Mouse (Mus musculus): Measurements from ENCODE around the gene Kcnn3. TPM values are rescaled to one million over a fixed set of nuclear protein-coding genes. Genes with fewer than 3 reads are reported as not detected.
A peak's percentile ranks its signal among the peaks of the same experiment; 100 is the strongest.

Gene Kcnn3
- polyA plus RNA-seq, 1 experiment from 2014 or later = 9.9 TPM

GRCm38 (mm10) chr3:89647268-89647874 lies 127.4 kb downstream of the Kcnn3 start:
- H3K27ac ChIP-seq (ENCODE audit: low read depth, low read length) = peak overlapping the region; percentile 80
- 28% methylated on average over 6 of the region's 6 CpGs for WGBS
- no peak overlapping the region for H3K4me2 ChIP-seq (ENCODE audit: low read depth, low read length)
- H3K27me3 ChIP-seq (ENCODE audit: control insufficient read depth, insufficient read depth, low read length) = 0 out of 2 replicates have a peak, but pooled peaks cover 3% of the 10 kb centered on the region
- peak; percentile 63 for ATAC-seq (ENCODE audit: low read depth)
- H3K4me3 ChIP-seq (ENCODE audit: low read depth, low read length) = no peak overlapping the region
- no peak overlapping the region for H3K9ac ChIP-seq (replicated peaks; ENCODE audit: low read depth, low read length)
- H3K9me3 ChIP-seq (ENCODE audit: control insufficient read depth, low read length) = no peaks in the 10 kb centered on the region
- peaks cover 24% of the 10 kb centered on the region for H3K4me1 ChIP-seq (ENCODE audit: control insufficient read depth, insufficient read depth, low read length)
- no peaks in the 10 kb centered on the region for H3K36me3 ChIP-seq (ENCODE audit: control insufficient read depth, insufficient read depth, low read length)

GRCm38 (mm10) chr3:89649890-89650289 lies 129.9 kb downstream of the Kcnn3 start:
- H3K9ac ChIP-seq (replicated peaks; ENCODE audit: low read depth, low read length) = no peak overlapping the region
- H3K27ac ChIP-seq (ENCODE audit: low read depth, low read length) = no peak overlapping the region
- peaks cover 45% of the 10 kb centered on the region for H3K4me1 ChIP-seq (ENCODE audit: control insufficient read depth, insufficient read depth, low read length)
- H3K27me3 ChIP-seq (ENCODE audit: control insufficient read depth, insufficient read depth, low read length) = no peaks in the 10 kb centered on the region
- H3K4me2 ChIP-seq (ENCODE audit: low read depth, low read length) = no peak overlapping the region
- no peak overlapping the region for H3K4me3 ChIP-seq (ENCODE audit: low read depth, low read length)
- no peaks in the 10 kb centered on the region for H3K36me3 ChIP-seq (ENCODE audit: control insufficient read depth, insufficient read depth, low read length)
- no peaks in the 10 kb centered on the region for H3K9me3 ChIP-seq (ENCODE audit: control insufficient read depth, low read length)
- 68% methylated on average over 7 of the region's 7 CpGs for WGBS
- ATAC-seq (ENCODE audit: low read depth) = no peak

GRCm38 (mm10) chr3:89653231-89653954 lies 133.4 kb downstream of the Kcnn3 start:
- H3K4me2 ChIP-seq (ENCODE audit: low read depth, low read length) = no peak overlapping the region
- H3K36me3 ChIP-seq (ENCODE audit: control insufficient read depth, insufficient read depth, low read length) = no peaks in the 10 kb centered on the region
- 19% methylated on average over 12 of the region's 12 CpGs for WGBS
- no peak overlapping the region for H3K4me3 ChIP-seq (ENCODE audit: low read depth, low read length)
- peak overlapping the region; percentile 69 for H3K27ac ChIP-seq (ENCODE audit: low read depth, low read length)
- peaks cover 27% of the 10 kb centered on the region; the same call in 1 of the 2 replicates for H3K4me1 ChIP-seq (ENCODE audit: control insufficient read depth, insufficient read depth, low read length)
- H3K9ac ChIP-seq (replicated peaks; ENCODE audit: low read depth, low read length) = no peak overlapping the region
- no peaks in the 10 kb centered on the region for H3K9me3 ChIP-seq (ENCODE audit: control insufficient read depth, low read length)
- peak; percentile 68 for ATAC-seq (ENCODE audit: low read depth)
- H3K27me3 ChIP-seq (ENCODE audit: control insufficient read depth, insufficient read depth, low read length) = no peaks in the 10 kb centered on the region

GRCm38 (mm10) chr3:89657092-89657491 lies 137.1 kb downstream of the Kcnn3 start:
- no peaks in the 10 kb centered on the region for H3K9me3 ChIP-seq (ENCODE audit: control insufficient read depth, low read length)
- H3K4me1 ChIP-seq (ENCODE audit: control insufficient read depth, insufficient read depth, low read length) = peaks cover 30% of the 10 kb centered on the region; the same call in 1 of the 2 replicates
- H3K4me3 ChIP-seq (ENCODE audit: low read depth, low read length) = no peak overlapping the region
- no peak overlapping the region for H3K27ac ChIP-seq (ENCODE audit: low read depth, low read length)
- no peaks in the 10 kb centered on the region for H3K27me3 ChIP-seq (ENCODE audit: control insufficient read depth, insufficient read depth, low read length)
- no peaks in the 10 kb centered on the region for H3K36me3 ChIP-seq (ENCODE audit: control insufficient read depth, insufficient read depth, low read length)
- no peak overlapping the region for H3K9ac ChIP-seq (replicated peaks; ENCODE audit: low read depth, low read length)
- no peak for ATAC-seq (ENCODE audit: low read depth)
- 96% methylated on average over 5 of the region's 5 CpGs for WGBS
- H3K4me2 ChIP-seq (ENCODE audit: low read depth, low read length) = no peak overlapping the region

- Histone ChIP-seq H3K4me1 (ENCODE audit: control insufficient read depth, insufficient read depth, low read length) (peaks cover 16% of the 10 kb centered on the region; the same call in 1 of the 2 replicates), H3K27me3 (ENCODE audit: control insufficient read depth, insufficient read depth, low read length) (no peaks in the 10 kb centered on the region), H3K4me2 (ENCODE audit: low read depth, low read length) (no peak overlapping the region), H3K9ac (replicated peaks; ENCODE audit: low read depth, low read length) (no peak overlapping the region), H3K9me3 (ENCODE audit: control insufficient read depth, low read length) (no peaks in the 10 kb centered on the region), H3K36me3 (ENCODE audit: control insufficient read depth, insufficient read depth, low read length) (no peaks in the 10 kb centered on the region), H3K27ac (ENCODE audit: low read depth, low read length) (no peak overlapping the region), H3K4me3 (ENCODE audit: low read depth, low read length) (no peak overlapping the region)
- no peak for ATAC-seq (ENCODE audit: low read depth)
Observed at GRCm38 (mm10) chr3:89658457-89658856, 138.5 kb downstream of the Kcnn3 start.

DNA sequence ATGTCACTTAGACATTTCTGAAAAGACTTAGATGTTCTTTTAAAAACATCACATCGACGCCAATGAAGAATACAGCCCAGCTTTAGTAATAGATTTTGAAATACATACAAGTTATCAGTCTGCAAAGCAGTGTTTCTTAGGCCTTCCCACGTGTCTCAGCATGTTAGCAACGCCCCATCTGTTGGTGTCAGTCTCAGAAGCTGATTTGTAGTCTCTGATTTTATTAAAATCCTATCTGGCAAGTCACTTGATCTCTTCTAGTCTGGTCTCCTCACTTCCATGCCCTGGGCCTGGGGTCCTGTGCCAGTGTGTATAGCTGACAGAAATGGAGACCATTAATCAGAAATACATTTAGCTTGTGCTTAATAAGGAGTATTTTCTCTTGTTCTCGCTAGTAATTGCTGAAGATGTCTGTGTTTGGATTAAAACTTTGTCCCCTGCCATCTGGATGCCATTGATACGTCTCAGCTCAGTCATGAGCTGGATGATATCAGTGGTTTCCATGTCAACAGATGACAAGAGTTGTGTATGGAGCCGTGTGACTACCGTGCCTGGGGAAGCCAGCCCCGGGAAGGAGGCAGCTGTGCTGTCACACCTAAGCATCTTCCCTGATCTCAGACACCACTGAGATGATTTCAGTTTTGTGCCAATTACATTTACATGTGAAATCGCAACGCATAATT lies 140.1 kb downstream of the Kcnn3 start:
- Histone ChIP-seq H3K4me2 (ENCODE audit: low read depth, low read length) (no peak overlapping the region), H3K27ac (ENCODE audit: low read depth, low read length) (no peak overlapping the region; the same call in 1 of the 2 replicates), H3K9ac (replicated peaks; ENCODE audit: low read depth, low read length) (no peak overlapping the region), H3K4me3 (ENCODE audit: low read depth, low read length) (no peak overlapping the region), H3K36me3 (ENCODE audit: control insufficient read depth, insufficient read depth, low read length) (no peaks in the 10 kb centered on the region), H3K27me3 (ENCODE audit: control insufficient read depth, insufficient read depth, low read length) (no peaks in the 10 kb centered on the region), H3K4me1 (ENCODE audit: control insufficient read depth, insufficient read depth, low read length) (peaks cover 11% of the 10 kb centered on the region; the same call in 1 of the 2 replicates), H3K9me3 (ENCODE audit: control insufficient read depth, low read length) (no peaks in the 10 kb centered on the region)
- WGBS = 57% methylated on average over 11 of the region's 11 CpGs
- no peak for ATAC-seq (ENCODE audit: low read depth)

GRCm38 (mm10) chr3:89664808-89665207 lies 144.8 kb downstream of the Kcnn3 start:
- ATAC-seq (ENCODE audit: low read depth) = peak; percentile 54; the same call in 1 of the 2 replicates
- Histone ChIP-seq H3K36me3 (ENCODE audit: control insufficient read depth, insufficient read depth, low read length) (no peaks in the 10 kb centered on the region), H3K4me1 (ENCODE audit: control insufficient read depth, insufficient read depth, low read length) (peaks cover 11% of the 10 kb centered on the region; the same call in 1 of the 2 replicates), H3K4me2 (ENCODE audit: low read depth, low read length) (no peak overlapping the region), H3K27me3 (ENCODE audit: control insufficient read depth, insufficient read depth, low read length) (no peaks in the 10 kb centered on the region), H3K27ac (ENCODE audit: low read depth, low read length) (no peak overlapping the region; the same call in 1 of the 2 replicates), H3K9me3 (ENCODE audit: control insufficient read depth, low read length) (no peaks in the 10 kb centered on the region), H3K4me3 (ENCODE audit: low read depth, low read length) (no peak overlapping the region), H3K9ac (replicated peaks; ENCODE audit: low read depth, low read length) (no peak overlapping the region; the same call in 1 of the 2 replicates)
- WGBS = 21% methylated on average over 12 of the region's 12 CpGs

DNA sequence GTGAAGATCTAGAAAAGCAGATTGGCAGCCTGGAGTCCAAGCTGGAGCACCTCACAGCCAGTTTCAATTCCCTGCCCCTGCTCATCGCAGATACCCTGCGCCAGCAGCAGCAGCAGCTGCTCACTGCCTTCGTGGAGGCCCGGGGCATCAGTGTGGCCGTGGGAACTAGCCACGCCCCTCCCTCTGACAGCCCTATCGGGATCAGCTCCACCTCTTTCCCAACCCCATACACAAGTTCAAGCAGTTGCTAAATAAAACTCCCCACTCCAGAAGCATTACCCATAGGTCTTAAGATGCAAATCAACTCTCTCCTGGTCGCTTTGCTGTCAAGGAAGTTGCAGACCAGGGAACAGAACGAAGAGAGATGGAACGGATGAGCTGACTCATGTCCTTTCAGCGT lies 147.2 kb downstream of the Kcnn3 start:
- 34% methylated on average over 11 of the region's 11 CpGs for WGBS
- no peak for ATAC-seq (ENCODE audit: low read depth)
- Histone ChIP-seq H3K4me2 (ENCODE audit: low read depth, low read length) (no peak overlapping the region), H3K9me3 (ENCODE audit: control insufficient read depth, low read length) (no peaks in the 10 kb centered on the region), H3K27ac (ENCODE audit: low read depth, low read length) (no peak overlapping the region), H3K36me3 (ENCODE audit: control insufficient read depth, insufficient read depth, low read length) (no peaks in the 10 kb centered on the region), H3K4me1 (ENCODE audit: control insufficient read depth, insufficient read depth, low read length) (0 out of 2 replicates have a peak, but pooled peaks cover 8% of the 10 kb centered on the region), H3K4me3 (ENCODE audit: low read depth, low read length) (no peak overlapping the region), H3K9ac (replicated peaks; ENCODE audit: low read depth, low read length) (no peak overlapping the region), H3K27me3 (ENCODE audit: control insufficient read depth, insufficient read depth, low read length) (no peaks in the 10 kb centered on the region)

- Histone ChIP-seq H3K36me3 (ENCODE audit: control insufficient read depth, insufficient read depth, low read length) (no peaks in the 10 kb centered on the region), H3K27ac (ENCODE audit: low read depth, low read length) (no peak overlapping the region), H3K27me3 (ENCODE audit: control insufficient read depth, insufficient read depth, low read length) (no peaks in the 10 kb centered on the region), H3K4me1 (ENCODE audit: control insufficient read depth, insufficient read depth, low read length) (0 out of 2 replicates have a peak, but pooled peaks cover 3% of the 10 kb centered on the region), H3K4me2 (ENCODE audit: low read depth, low read length) (no peak overlapping the region), H3K4me3 (ENCODE audit: low read depth, low read length) (no peak overlapping the region), H3K9me3 (ENCODE audit: control insufficient read depth, low read length) (no peaks in the 10 kb centered on the region), H3K9ac (replicated peaks; ENCODE audit: low read depth, low read length) (no peak overlapping the region)
- WGBS = 79% methylated on average over 6 of the region's 6 CpGs
- no peak for ATAC-seq (ENCODE audit: low read depth)
Observed at GRCm38 (mm10) chr3:89671334-89671733, 151.4 kb downstream of the Kcnn3 start.

All from neural tube, embryonic 14.5 days (tissue).